Mouse (Mus musculus): ENCODE data around the gene Irf2.

DNA sequence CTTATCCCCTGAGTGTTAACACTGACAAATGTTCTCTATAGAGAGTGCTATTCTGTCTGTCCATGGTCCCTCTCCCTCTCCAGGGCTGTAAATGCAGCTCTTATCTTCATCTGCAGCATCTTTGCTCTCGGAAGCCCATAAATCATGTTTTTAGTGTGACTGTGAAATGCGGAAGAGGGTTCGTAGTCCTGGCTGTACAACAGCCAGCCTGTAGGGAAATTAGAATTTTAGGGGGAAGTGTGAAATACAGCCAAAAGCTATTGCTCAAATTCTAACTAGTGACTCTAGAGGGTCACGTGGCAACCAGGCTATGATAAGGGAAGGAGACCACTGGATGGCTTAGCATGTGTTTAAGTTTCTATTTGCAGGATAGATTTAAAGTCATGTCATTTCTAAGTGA lies 112.0 kb downstream of the Irf2 start:
- no peak for TF ChIP-seq CTCF (IDR thresholded peaks at IDR 0.05; ENCODE audit: borderline replicate concordance, insufficient read depth, low read length)
- no peak for TF ChIP-seq POLR2A (IDR thresholded peaks at IDR 0.05; ENCODE audit: low read depth, low read length)
